Mouse (Mus musculus): ENCODE data around the gene Mrto4.
A peak's percentile ranks its signal among the peaks of the same experiment; 100 is the strongest.
"Not testable (repeated sequence)": the region's sequence is repeated elsewhere in the genome, so short reads cannot be mapped to it uniquely, and the experiment has no call there.

Mrto4 gene

GRCm38 (mm10) chr4:139351931-139352711 lies at the start of gene Mrto4, which contains the start of the genes Emc1 and Ubr4:
Gene Mrto4, minus strand, starts transcription at chr4:139352576.
Gene Emc1, plus strand, starts transcription at chr4:139352587.
Gene Ubr4, plus strand, starts transcription at chr4:139352609.
- DNase-seq (ENCODE audit: low spot score in 2 of 2) = peak; percentile 82 to 85

GRCm38 (mm10) chr4:139400487-139400886 lies 48.1 kb upstream of the Mrto4 start:
- DNase-seq (ENCODE audit: low spot score in 2 of 2) = no peak

GRCm38 (mm10) chr4:139395431-139395830 lies 43.1 kb upstream of the Mrto4 start:
- DNase-seq (ENCODE audit: low spot score in 2 of 2) = no peak

- no peak for DNase-seq (ENCODE audit: low spot score in 2 of 2)
Measured at GRCm38 (mm10) chr4:139389557-139389956, 37.2 kb upstream of the Mrto4 start.

GRCm38 (mm10) chr4:139386869-139387319 lies 34.5 kb upstream of the Mrto4 start:
- peak; percentile 22 to 38 for DNase-seq (ENCODE audit: low spot score in 2 of 2)

GRCm38 (mm10) chr4:139385841-139386240 lies 33.5 kb upstream of the Mrto4 start:
- not testable (repeated sequence) for DNase-seq (ENCODE audit: low spot score in 2 of 2)

- no peak for DNase-seq (ENCODE audit: low spot score in 2 of 2)
Measured at GRCm38 (mm10) chr4:139382231-139382630, 29.9 kb upstream of the Mrto4 start.

- DNase-seq (ENCODE audit: low spot score in 2 of 2) = no peak
Measured at GRCm38 (mm10) chr4:139381452-139381845, 29.1 kb upstream of the Mrto4 start.

GRCm38 (mm10) chr4:139380775-139381451 lies 28.5 kb upstream of the Mrto4 start:
- no peak for DNase-seq (ENCODE audit: low spot score in 2 of 2)

GRCm38 (mm10) chr4:139380207-139380748 lies 27.9 kb upstream of the Mrto4 start:
- peak; percentile 100 for DNase-seq (ENCODE audit: low spot score in 2 of 2)

- no peak for DNase-seq (ENCODE audit: low spot score in 2 of 2)
Measured at GRCm38 (mm10) chr4:139379719-139380118, 27.3 kb upstream of the Mrto4 start.

- no peak for DNase-seq (ENCODE audit: low spot score in 2 of 2)
Measured at GRCm38 (mm10) chr4:139373531-139373930, 21.2 kb upstream of the Mrto4 start.

- no peak for DNase-seq (ENCODE audit: low spot score in 2 of 2)
Measured at GRCm38 (mm10) chr4:139373130-139373529, 20.8 kb upstream of the Mrto4 start.

GRCm38 (mm10) chr4:139368038-139368437 lies 15.7 kb upstream of the Mrto4 start:
- no peak for DNase-seq (ENCODE audit: low spot score in 2 of 2)

- no peak for DNase-seq (ENCODE audit: low spot score in 2 of 2)
Measured at GRCm38 (mm10) chr4:139367336-139367735, 15.0 kb upstream of the Mrto4 start.

- DNase-seq (ENCODE audit: low spot score in 2 of 2) = no peak
Measured at GRCm38 (mm10) chr4:139360761-139361548, 8.6 kb upstream of the Mrto4 start.

- no peak for DNase-seq (ENCODE audit: low spot score in 2 of 2)
Measured at GRCm38 (mm10) chr4:139357211-139357610, 4.8 kb upstream of the Mrto4 start.

GRCm38 (mm10) chr4:139352832-139353231 lies 456 bp upstream of the Mrto4 start:
- no peak for DNase-seq (ENCODE audit: low spot score in 2 of 2)

GRCm38 (mm10) chr4:139345416-139346019 lies 6.9 kb downstream of the Mrto4 start:
- no peak for DNase-seq (ENCODE audit: low spot score in 2 of 2)

- DNase-seq (ENCODE audit: low spot score in 2 of 2) = no peak
Measured at GRCm38 (mm10) chr4:139343718-139344117, 8.7 kb downstream of the Mrto4 start.

- no peak for DNase-seq (ENCODE audit: low spot score in 2 of 2)
Measured at GRCm38 (mm10) chr4:139341556-139342233, 10.7 kb downstream of the Mrto4 start.

Data from heart, adult 9 months (tissue).